Mouse (Mus musculus) midbrain, embryonic 14.5 days (tissue): Measurements from ENCODE around the gene Lap3. TPM values are rescaled to one million over a fixed set of nuclear protein-coding genes. Genes with fewer than 3 reads are reported as not detected.
A peak's percentile ranks its signal among the peaks of the same experiment; 100 is the strongest.

Source experiments
- ATAC-seq: fragments of 200-750 bp; cut with Nextera tagmentation; 2 replicates; pipeline ENCODE4 v1.8.0; 2017; ENCODE audit warnings: moderate number of reproducible peaks, moderate library complexity; ENCODE audit not compliant: low FRiP score, low TSS enrichment
- DNase-seq: peaks from one replicate; pipeline ENCODE4 v3.0.0-alpha.2; 2015
- H3K27ac ChIP-seq: fragments of 300-500 bp; sonication (generic); replicated peaks from 2 replicates; pipeline ENCODE4 v1.5.1; 2014; ENCODE audit warnings: mild to moderate bottlenecking, low read depth, low read length, moderate library complexity
- H3K27me3 ChIP-seq: fragments of 300-500 bp; sonication (generic); 2 replicates; pipeline ENCODE4 v1.6.1; 2014; ENCODE audit warnings: low read length, control low read depth, mixed read lengths; ENCODE audit not compliant: control insufficient read depth, insufficient read depth
- H3K36me3 ChIP-seq: fragments of 300-500 bp; sonication (generic); 2 replicates; pipeline ENCODE4 v1.6.1; 2014; ENCODE audit warnings: low read length, control low read depth; ENCODE audit not compliant: control insufficient read depth, insufficient read depth
- H3K4me1 ChIP-seq: fragments of 300-500 bp; sonication (generic); 2 replicates; pipeline ENCODE4 v1.6.1; 2014; ENCODE audit warnings: mild to moderate bottlenecking, antibody characterized with exemption, low read length, control low read depth; ENCODE audit not compliant: control insufficient read depth, insufficient read depth
- H3K4me2 ChIP-seq: fragments of 300-500 bp; sonication (generic); 2 replicates; pipeline ENCODE4 v1.6.1; 2014; ENCODE audit warnings: mild to moderate bottlenecking, low read length, moderate library complexity
- H3K4me3 ChIP-seq: fragments of 300-500 bp; sonication (generic); replicated peaks from 2 replicates; pipeline ENCODE4 v1.5.1; 2014; ENCODE audit warnings: low read depth, low read length
- H3K9ac ChIP-seq: fragments of 300-500 bp; sonication (generic); replicated peaks from 2 replicates; pipeline ENCODE4 v1.6.1; 2014; ENCODE audit warnings: mild to moderate bottlenecking, low read length, moderate library complexity
- H3K9me3 ChIP-seq: fragments of 300-500 bp; sonication (generic); 2 replicates; pipeline ENCODE4 v1.6.1; 2016; ENCODE audit warnings: low read length, control low read depth, mixed read lengths; ENCODE audit not compliant: control insufficient read depth
- WGBS: fragments of 180-500 bp; shearing (Covaris S2); extraction: QIAGEN DNeasy Blood & Tissue Kit; methylation state at CpG from one replicate; pipeline ENCODE4 v1.1.7; 2014; 5-methylcytosine and 5-hydroxymethylcytosine counted together
- polyA plus RNA-seq: library from polyadenylated mRNA; unstranded; fragments of >200 nt; fragmentation: Nextera tagmentation; extraction: Ambion mirVana; gene quantifications from 2 replicates; pipeline ENCODE4 v1.2.1, GENCODE M21; 2014

Gene Lap3
- 25.8 and 36.3 TPM in 2 replicates for polyA plus RNA-seq

DNA sequence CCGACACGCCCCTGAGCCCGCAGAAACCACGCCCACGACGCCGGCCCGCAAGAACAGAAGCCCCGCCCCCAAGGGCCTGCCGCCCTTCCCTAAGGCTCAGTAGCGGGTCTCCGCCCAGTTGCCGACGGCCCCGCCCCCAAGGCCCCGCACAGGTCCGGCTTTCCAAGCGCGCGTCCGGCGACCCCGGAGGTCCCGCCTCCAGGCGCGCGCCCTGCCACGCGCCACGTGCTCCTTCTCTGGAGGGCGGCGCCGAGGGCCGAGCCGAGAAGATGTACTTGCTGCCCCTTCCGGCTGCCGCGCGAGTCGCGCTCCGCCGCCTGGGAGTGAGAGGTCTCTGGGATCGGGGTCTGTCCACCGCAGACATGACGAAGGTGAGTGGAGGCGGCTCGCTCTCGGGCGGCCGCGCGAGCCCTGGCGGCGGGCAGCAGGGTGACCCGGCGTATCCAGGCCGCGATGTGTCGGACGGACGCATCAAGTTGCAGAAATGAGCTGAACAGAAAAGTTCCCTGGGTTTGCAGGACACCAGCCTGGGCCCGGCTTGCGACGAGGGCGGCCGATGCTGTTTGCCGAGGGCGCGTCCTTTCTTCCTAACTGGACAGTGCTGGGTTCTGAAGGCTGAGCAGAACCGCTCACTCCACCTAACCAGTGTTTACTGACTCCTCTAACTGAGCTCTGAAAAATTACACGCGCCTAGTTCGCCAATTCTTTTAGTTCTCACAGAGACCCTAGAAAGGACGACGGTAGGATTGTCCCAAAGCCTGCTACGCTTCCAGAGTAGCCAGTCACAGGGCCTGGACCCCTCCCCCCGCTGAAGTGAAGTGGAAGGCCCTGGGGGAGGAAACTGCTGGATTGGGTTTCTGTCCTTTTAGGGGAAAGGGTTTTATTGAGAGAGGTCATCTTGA is at the start of gene Lap3:
Lap3 (plus strand) TSS at position 184 of the 902 bp plus-strand sequence.
- WGBS = under 1% methylated on average over 78 of the region's 78 CpGs
- H3K27ac ChIP-seq = 0 out of 2 replicates have a peak within 1 kb of the TSS, but pooled peaks have one; percentile 41
- peaks cover 6% of the 10 kb centered on the region for H3K4me1 ChIP-seq
- H3K27me3 ChIP-seq = no peaks in the 10 kb centered on the region
- H3K9ac ChIP-seq = peak within 1 kb of the TSS; percentile 66
- H3K36me3 ChIP-seq = peaks cover 5% of the 10 kb centered on the region; the same call in 1 of the 2 replicates
- H3K9me3 ChIP-seq = no peaks in the 10 kb centered on the region
- peak within 1 kb of the TSS; percentile 81 for H3K4me2 ChIP-seq
- DNase-seq = peak; percentile 96
- peak; percentile 92 for ATAC-seq
- H3K4me3 ChIP-seq = peak within 1 kb of the TSS; percentile 65

DNA sequence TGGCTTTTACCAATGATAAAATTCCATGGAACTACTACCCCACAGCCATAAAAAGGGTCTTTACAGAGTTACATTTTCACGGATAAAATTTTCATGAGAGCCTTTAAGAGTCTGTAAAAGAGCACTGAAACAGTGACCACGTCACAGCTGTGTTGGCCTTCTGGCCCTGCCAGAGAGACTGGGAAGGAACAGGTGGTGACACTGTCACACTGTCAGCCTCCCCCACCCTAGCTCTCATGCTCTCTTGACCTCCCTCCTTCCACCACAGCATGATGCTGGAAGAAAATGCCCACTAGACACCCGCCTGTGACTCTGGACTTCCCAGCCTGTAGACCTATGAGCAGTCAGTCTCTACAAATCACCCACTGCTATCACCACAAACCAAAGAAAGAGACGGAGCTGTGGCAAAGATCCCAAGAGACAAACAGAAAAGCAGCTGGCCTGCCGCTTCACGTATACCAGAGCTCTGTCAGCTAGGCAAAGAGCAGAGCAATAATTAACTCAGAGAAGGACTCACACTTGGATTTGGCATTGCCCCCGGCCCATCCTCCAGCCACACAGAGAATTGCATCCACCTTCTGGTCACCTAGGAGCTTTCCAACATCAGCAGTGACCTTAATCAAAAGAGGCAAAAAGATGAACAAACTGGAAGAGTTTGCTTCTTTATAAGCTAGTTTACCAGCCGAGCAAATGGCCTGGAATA is 48.9 kb upstream of the Lap3 start:
- Histone ChIP-seq H3K4me1 (peaks cover 8% of the 10 kb centered on the region), H3K9me3 (no peaks in the 10 kb centered on the region), H3K4me2 (no peak overlapping the region), H3K36me3 (peaks cover 3% of the 10 kb centered on the region; the same call in 1 of the 2 replicates), H3K9ac (no peak overlapping the region), H3K27ac (no peak overlapping the region), H3K4me3 (no peak overlapping the region), H3K27me3 (no peaks in the 10 kb centered on the region)
- ATAC-seq (no peak), DNase-seq (no peak)
- WGBS = 91% methylated on average over 8 of the region's 8 CpGs

DNA sequence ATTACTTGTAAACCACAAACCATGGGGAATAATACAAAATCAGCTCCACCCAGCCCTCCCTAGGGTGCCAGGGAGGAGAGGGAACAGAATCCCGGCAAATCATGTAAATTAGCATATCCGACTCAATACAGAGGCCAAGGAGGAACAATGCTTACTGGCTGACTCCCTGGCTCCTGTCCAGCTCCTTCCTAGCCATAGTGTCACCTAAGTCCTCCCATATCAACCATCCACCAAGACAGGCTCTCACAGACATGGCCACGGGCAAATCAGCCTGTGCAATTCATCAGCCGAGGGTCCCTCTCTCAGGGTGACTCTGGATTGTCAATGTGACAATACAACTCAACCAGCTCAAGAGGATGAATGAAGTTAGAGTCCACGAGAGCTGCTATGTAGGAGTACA is 44.5 kb upstream of the Lap3 start:
- H3K4me1 ChIP-seq = peaks cover 11% of the 10 kb centered on the region
- 24% methylated on average over 5 of the region's 5 CpGs for WGBS
- H3K27ac ChIP-seq = no peak overlapping the region
- H3K9ac ChIP-seq = peak overlapping the region; percentile 51; the same call in 1 of the 2 replicates
- no peak overlapping the region for H3K4me3 ChIP-seq
- H3K4me2 ChIP-seq = peak overlapping the region; percentile 98
- no peaks in the 10 kb centered on the region; the same call in 1 of the 2 replicates for H3K36me3 ChIP-seq
- H3K9me3 ChIP-seq = no peaks in the 10 kb centered on the region
- H3K27me3 ChIP-seq = no peaks in the 10 kb centered on the region
- ATAC-seq (no peak), DNase-seq (peak; percentile 15)

DNA sequence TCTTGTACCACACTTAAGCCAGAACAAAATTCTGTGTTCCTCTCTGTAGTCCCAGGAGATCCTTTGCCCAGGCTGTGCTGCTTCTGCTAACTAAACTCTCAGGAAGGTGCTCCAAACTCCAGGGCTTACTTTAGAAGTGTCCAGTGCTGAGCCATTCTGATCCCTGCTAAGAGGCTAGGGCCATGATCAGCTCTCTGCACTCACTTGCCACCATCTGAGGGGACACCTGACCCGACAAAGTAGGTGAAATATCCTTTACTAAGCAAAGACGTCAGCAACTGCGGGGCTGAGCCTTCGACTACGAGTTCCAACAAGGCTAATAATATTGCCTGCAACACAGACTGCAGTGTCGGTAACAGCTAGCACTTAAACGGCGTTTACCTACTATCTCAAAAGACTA is 44.0 kb upstream of the Lap3 start:
- 6% methylated on average over 8 of the region's 8 CpGs for WGBS
- H3K27ac ChIP-seq = no peak overlapping the region
- ATAC-seq (no peak), DNase-seq (peak; percentile 42)
- no peaks in the 10 kb centered on the region; the same call in 1 of the 2 replicates for H3K36me3 ChIP-seq
- peak overlapping the region; percentile 57 for H3K4me3 ChIP-seq
- no peaks in the 10 kb centered on the region for H3K9me3 ChIP-seq
- peaks cover 11% of the 10 kb centered on the region for H3K4me1 ChIP-seq
- no peaks in the 10 kb centered on the region for H3K27me3 ChIP-seq
- peak overlapping the region; percentile 98 for H3K4me2 ChIP-seq
- H3K9ac ChIP-seq = peak overlapping the region; percentile 51

DNA sequence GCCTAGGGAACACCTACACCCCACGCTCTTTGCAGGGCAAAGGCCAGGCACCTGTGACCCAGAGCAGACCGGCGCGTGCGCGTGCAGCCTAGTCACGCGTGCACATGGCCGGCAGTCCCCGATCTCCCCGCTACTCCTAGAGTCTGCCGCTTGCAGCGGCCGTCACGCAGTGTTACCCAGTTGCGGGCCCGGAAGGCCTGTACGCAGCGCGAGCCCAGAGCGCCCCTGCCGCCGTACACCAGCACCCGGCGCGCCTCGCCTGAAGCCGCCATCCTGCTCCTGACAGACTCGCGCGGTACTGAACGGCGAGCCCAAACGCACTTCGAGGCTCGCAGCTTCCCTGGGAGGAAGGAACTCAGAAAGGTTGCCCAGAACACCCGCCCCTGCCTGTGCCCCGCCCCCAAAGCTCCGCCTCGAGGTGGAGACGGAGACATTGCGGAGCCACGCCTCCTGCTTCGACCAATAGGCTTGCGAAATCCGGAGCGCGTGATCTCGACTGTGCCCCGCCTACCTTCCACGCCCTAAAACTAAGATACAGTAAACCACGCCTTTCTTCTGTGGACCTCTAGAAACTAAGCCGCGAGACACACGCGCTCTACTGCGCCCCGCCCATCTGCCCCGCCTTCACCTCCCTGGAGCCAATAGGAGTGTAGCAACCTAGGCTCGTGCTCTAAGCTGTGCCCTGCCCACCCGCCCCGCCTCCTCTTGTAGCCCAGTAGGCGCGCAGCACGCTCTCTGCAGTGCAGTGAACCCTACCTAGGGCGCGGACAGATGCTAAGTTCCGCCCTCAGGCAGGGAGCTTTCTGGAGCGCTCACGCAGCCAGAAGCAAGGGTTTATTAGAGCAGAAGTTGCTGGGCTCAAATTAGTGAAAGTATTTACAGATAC is 43.1 kb upstream of the Lap3 start, which contains the start of gene Qdpr:
Qdpr (minus strand) TSS at position 406 of the 886 bp plus-strand sequence.
- no peaks in the 10 kb centered on the region for H3K27me3 ChIP-seq
- DNase-seq (peak; percentile 99), ATAC-seq (peak; percentile 99)
- peak within 1 kb of the TSS; percentile 51 for H3K9ac ChIP-seq
- under 1% methylated on average over 70 of the region's 70 CpGs for WGBS
- no peaks in the 10 kb centered on the region for H3K36me3 ChIP-seq
- H3K4me2 ChIP-seq = peak within 1 kb of the TSS; percentile 98
- no peaks in the 10 kb centered on the region for H3K9me3 ChIP-seq
- H3K4me1 ChIP-seq = peaks cover 11% of the 10 kb centered on the region
- peak within 1 kb of the TSS; percentile 65 for H3K27ac ChIP-seq
- H3K4me3 ChIP-seq = peak within 1 kb of the TSS; percentile 57

DNA sequence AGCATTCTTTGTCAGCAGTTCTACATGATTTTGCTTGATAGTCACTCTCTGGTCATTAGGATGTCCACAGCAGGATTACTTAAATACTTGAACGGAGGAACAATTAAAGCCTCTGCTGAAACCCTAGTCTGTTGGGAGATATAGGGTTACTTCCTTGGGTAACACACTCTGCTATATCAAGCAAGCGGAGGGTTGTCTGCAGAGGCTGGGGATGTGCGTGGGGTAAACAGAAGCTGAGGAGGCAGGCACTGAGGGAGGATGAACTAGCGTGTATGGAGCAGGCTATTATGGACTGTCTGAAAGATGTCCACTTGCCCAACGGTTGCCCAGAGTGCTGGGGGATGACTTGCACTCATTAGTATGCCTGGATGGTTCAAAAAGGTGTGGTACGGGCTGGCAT is 39.7 kb upstream of the Lap3 start, which contains the start of gene Clrn2:
Clrn2 (plus strand) TSS at position 301 of the 400 bp plus-strand sequence.
- Histone ChIP-seq H3K9ac (no peak within 1 kb of the TSS), H3K4me2 (no peak within 1 kb of the TSS), H3K27ac (no peak within 1 kb of the TSS), H3K4me1 (peaks cover 10% of the 10 kb centered on the region), H3K9me3 (no peaks in the 10 kb centered on the region), H3K27me3 (no peaks in the 10 kb centered on the region), H3K4me3 (no peak within 1 kb of the TSS), H3K36me3 (no peaks in the 10 kb centered on the region)
- WGBS = 78% methylated on average over 6 of the region's 6 CpGs
- DNase-seq = no peak
- no peak for ATAC-seq

DNA sequence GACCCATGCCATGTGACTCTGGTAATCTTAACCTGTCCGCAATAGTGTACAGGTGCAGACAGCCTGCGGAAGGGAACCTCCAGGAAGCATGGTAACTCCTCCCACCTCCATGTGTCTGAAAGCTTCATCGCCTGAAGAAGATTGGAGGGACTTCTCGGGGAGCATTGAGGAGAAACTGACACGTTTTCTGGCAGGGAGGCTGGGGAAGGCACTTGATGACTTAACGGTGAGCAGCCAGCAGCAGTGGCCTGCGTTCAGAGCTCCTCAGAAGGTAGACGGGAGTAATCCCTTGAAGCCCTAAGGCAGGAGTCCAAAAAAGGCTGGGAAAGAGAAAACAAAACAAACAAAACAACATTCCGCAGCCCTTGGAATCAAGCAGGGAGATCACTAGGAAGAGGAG is 38.7 kb upstream of the Lap3 start:
- Histone ChIP-seq H3K4me3 (no peak overlapping the region), H3K27me3 (no peaks in the 10 kb centered on the region), H3K27ac (no peak overlapping the region), H3K4me2 (no peak overlapping the region), H3K4me1 (peaks cover 1% of the 10 kb centered on the region), H3K36me3 (no peaks in the 10 kb centered on the region), H3K9me3 (no peaks in the 10 kb centered on the region), H3K9ac (no peak overlapping the region)
- DNase-seq = no peak
- WGBS = 49% methylated on average over 9 of the region's 9 CpGs
- no peak for ATAC-seq

DNA sequence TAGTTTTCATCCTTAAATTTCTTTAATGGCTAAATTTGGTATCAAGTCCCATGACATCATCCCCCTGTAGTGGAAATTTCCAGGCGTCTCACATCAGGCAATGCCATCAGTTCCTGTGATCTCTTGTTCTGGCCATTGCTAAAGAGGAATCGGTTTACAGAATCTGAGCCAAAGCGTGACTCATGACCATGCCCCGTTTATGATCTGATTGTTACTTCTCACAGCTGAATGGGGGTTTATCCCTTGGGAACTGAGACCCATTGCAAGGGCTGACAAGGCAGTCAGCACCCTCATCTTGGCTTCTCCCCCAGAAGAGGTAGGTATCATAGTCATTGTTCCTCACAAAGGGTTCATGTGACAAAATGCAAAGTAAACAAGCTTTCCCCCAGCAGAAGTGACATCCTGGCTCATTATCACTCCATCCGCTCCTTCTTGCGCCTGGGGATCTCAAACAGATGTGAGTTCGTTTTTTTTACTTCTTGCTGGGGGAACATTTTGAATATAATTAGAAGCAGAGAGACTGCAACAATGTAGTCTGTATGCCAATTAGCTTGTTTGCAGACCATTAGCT is 20.2 kb upstream of the Lap3 start:
- Histone ChIP-seq H3K4me2 (no peak overlapping the region), H3K9me3 (no peaks in the 10 kb centered on the region), H3K27me3 (no peaks in the 10 kb centered on the region), H3K27ac (no peak overlapping the region), H3K36me3 (no peaks in the 10 kb centered on the region), H3K4me1 (no peaks in the 10 kb centered on the region), H3K9ac (no peak overlapping the region), H3K4me3 (no peak overlapping the region)
- DNase-seq (no peak), ATAC-seq (no peak)
- WGBS = 57% methylated on average over 7 of the region's 7 CpGs
